Mouse (Mus musculus): ENCODE measurements at regions not wholly inside any gene's neighbourhood (a gene's known extent, or its start where the extent isn't known, plus 50 kb on each side); places are given as distances from the start of the nearest gene placed in this dataset.

- DNase-seq (ENCODE audit: low spot score): no peak
These were observed 53.0 kb downstream of the Gm12689 start for GRCm38 (mm10) chr4:99348674-99349073.

GRCm38 (mm10) chr4:99353122-99353774, 57.5 kb downstream of the Gm12689 start:
- no peak for DNase-seq (ENCODE audit: low spot score)

- DNase-seq (ENCODE audit: low spot score): no peak
These were observed 58.5 kb downstream of the Gm12689 start for GRCm38 (mm10) chr4:99354241-99354640.

GRCm38 (mm10) chr4:99354835-99355234, 59.1 kb downstream of the Gm12689 start:
- DNase-seq (ENCODE audit: low spot score): no peak

- DNase-seq (ENCODE audit: low spot score): no peak
These were observed 72.3 kb downstream of the Gm12689 start for GRCm38 (mm10) chr4:99368036-99368435.

- no peak for DNase-seq (ENCODE audit: low spot score)
These were observed 75.5 kb downstream of the Gm12689 start for GRCm38 (mm10) chr4:99371162-99371561.

GRCm38 (mm10) chr4:99376171-99376570, 80.5 kb downstream of the Gm12689 start:
- no peak for DNase-seq (ENCODE audit: low spot score)

GRCm38 (mm10) chr4:99376911-99377310, 81.2 kb downstream of the Gm12689 start:
- DNase-seq (ENCODE audit: low spot score): no peak

- no peak for DNase-seq (ENCODE audit: low spot score)
These were observed 84.3 kb downstream of the Gm12689 start for GRCm38 (mm10) chr4:99379983-99380382.

- DNase-seq (ENCODE audit: low spot score): no peak
These were observed 89.7 kb downstream of the Gm12689 start for GRCm38 (mm10) chr4:99385381-99385780.

GRCm38 (mm10) chr4:99389428-99389827, 93.7 kb downstream of the Gm12689 start:
- no peak for DNase-seq (ENCODE audit: low spot score)

GRCm38 (mm10) chr4:99392986-99393385, 97.3 kb downstream of the Gm12689 start:
- DNase-seq (ENCODE audit: low spot score): no peak

GRCm38 (mm10) chr4:99394244-99394643, 98.5 kb downstream of the Gm12689 start:
- no peak for DNase-seq (ENCODE audit: low spot score)

- no peak for DNase-seq (ENCODE audit: low spot score)
These were observed 111.8 kb downstream of the Gm12689 start for GRCm38 (mm10) chr4:99407466-99407865.

- DNase-seq (ENCODE audit: low spot score): no peak
These were observed 127.7 kb downstream of the Gm12689 start for GRCm38 (mm10) chr4:99423449-99423848.

GRCm38 (mm10) chr4:99445077-99445754, 149.5 kb downstream of the Gm12689 start:
- DNase-seq (ENCODE audit: low spot score): peak; percentile 26

- DNase-seq (ENCODE audit: low spot score): no peak
These were observed 150.0 kb downstream of the Gm12689 start for GRCm38 (mm10) chr4:99445755-99446128.

GRCm38 (mm10) chr4:99458984-99459383, 163.3 kb downstream of the Gm12689 start:
- DNase-seq (ENCODE audit: low spot score): no peak

GRCm38 (mm10) chr4:99459436-99459835, 163.7 kb downstream of the Gm12689 start:
- peak; percentile 61 for DNase-seq (ENCODE audit: low spot score)

GRCm38 (mm10) chr4:99465493-99465892, 169.8 kb downstream of the Gm12689 start:
- no peak for DNase-seq (ENCODE audit: low spot score)

- DNase-seq (ENCODE audit: low spot score): no peak
These were observed 180.1 kb downstream of the Gm12689 start for GRCm38 (mm10) chr4:99475701-99476218.

GRCm38 (mm10) chr4:99484271-99484670, 171.8 kb upstream of the Foxd3 start:
- DNase-seq (ENCODE audit: low spot score): no peak
